Mouse (Mus musculus) midbrain, postnatal 0 days (tissue): ENCODE data around the gene Smad3. TPM values are rescaled to one million over a fixed set of nuclear protein-coding genes. Genes with fewer than 3 reads are reported as not detected.

Source experiments
- ATAC-seq: fragments of 200-750 bp; cut with Nextera tagmentation; 2 replicates; pipeline ENCODE4 v1.8.0; 2017; ENCODE audit warnings: moderate number of reproducible peaks, mild to moderate bottlenecking, moderate TSS enrichment, moderate library complexity; ENCODE audit not compliant: low FRiP score
- DNase-seq: peaks from one replicate; pipeline ENCODE4 v3.0.0-alpha.2; 2015; ENCODE audit warnings: low spot score
- H3K27ac ChIP-seq: fragments of 300-500 bp; sonication (generic); 2 replicates; pipeline ENCODE4 v1.5.1; 2014; ENCODE audit warnings: low read depth, mild to moderate bottlenecking, low read length, mixed read lengths
- H3K27me3 ChIP-seq: fragments of 300-500 bp; sonication (generic); 2 replicates; pipeline ENCODE4 v1.6.1; 2014; ENCODE audit warnings: low read length, control low read depth, mixed read lengths; ENCODE audit not compliant: insufficient read depth
- H3K36me3 ChIP-seq: fragments of 300-500 bp; sonication (generic); 2 replicates; pipeline ENCODE4 v1.6.1; 2014; ENCODE audit warnings: low read length, control low read depth, mixed read lengths; ENCODE audit not compliant: insufficient read depth
- H3K4me1 ChIP-seq: fragments of 300-500 bp; sonication (generic); 2 replicates; pipeline ENCODE4 v1.6.1; 2014; ENCODE audit warnings: mild to moderate bottlenecking, control low read depth, antibody characterized with exemption, low read length, mixed read lengths; ENCODE audit not compliant: insufficient read depth
- H3K4me2 ChIP-seq: fragments of 300-500 bp; sonication (generic); 2 replicates; pipeline ENCODE4 v1.6.1; 2014; ENCODE audit warnings: low read depth, mild to moderate bottlenecking, low read length, mixed read lengths; ENCODE audit not compliant: poor library complexity, severe bottlenecking
- H3K4me3 ChIP-seq: fragments of 300-500 bp; sonication (generic); 2 replicates; pipeline ENCODE4 v1.5.1; 2014; ENCODE audit warnings: low read depth, mild to moderate bottlenecking, low read length, moderate library complexity
- H3K9ac ChIP-seq: fragments of 300-500 bp; sonication (generic); replicated peaks from 2 replicates; pipeline ENCODE4 v1.6.1; 2014; ENCODE audit warnings: mild to moderate bottlenecking, low read length, moderate library complexity, mixed read lengths; ENCODE audit not compliant: poor library complexity, severe bottlenecking
- H3K9me3 ChIP-seq: fragments of 300-500 bp; sonication (generic); 2 replicates; pipeline ENCODE4 v1.6.1; 2016; ENCODE audit warnings: low read length, control low read depth
- CTCF ChIP-seq: IDR thresholded peaks from 2 replicates; pipeline ENCODE4 v1.5.1; 2016; ENCODE audit warnings: antibody characterized with exemption, mild to moderate bottlenecking
- WGBS: fragments of 180-500 bp; shearing (Covaris S2); extraction: QIAGEN DNeasy Blood & Tissue Kit; methylation state at CpG from one replicate; pipeline ENCODE4 v1.1.7; 2014; 5-methylcytosine and 5-hydroxymethylcytosine counted together
- polyA plus RNA-seq: library from polyadenylated mRNA; unstranded; fragments of >200 nt; fragmentation: Nextera tagmentation; extraction: Ambion mirVana; gene quantifications from 2 replicates; pipeline ENCODE4 v1.2.1, GENCODE M21; 2015
- total RNA-seq: library from RNA; depleted of rRNA; stranded (reverse); fragments of >200 nt; gene quantifications from 2 replicates; pipeline ENCODE4 v1.2.3, GENCODE M21; 2014

Gene Smad3
- total and polyA plus RNA-seq, 2 experiments from 2014 or later = 4.0 to 20.6 TPM

DNA sequence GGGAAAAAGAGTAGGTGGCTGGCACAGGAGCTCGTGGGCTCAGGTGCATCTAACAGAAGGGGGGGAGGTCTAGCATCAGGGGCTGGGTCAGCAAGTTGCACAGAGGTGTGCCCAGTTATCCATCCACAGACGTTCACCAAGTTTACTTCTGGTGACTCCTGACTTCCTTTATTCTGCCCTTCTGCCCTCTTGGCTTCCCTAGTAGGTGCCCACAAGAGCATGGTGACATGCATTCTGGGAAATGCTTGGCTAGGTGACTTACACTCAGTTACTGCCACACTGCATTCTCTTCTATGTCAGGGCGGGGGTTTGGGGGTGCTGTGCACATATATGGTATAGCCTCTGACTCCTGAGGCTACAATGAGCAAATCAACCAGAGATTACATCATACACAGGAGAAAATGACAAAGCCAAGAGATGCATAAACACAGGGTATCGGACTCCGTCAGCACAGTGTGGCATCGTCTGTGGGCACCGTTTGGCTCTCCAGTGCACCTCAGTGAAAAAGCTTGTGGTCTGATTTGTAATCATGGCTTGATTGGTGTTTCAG lies 54.5 kb downstream of the Smad3 start:
- DNase-seq (no peak), ATAC-seq (no peak)
- H3K27ac ChIP-seq = no peak overlapping the region
- no peak overlapping the region for H3K9ac ChIP-seq
- WGBS = 92% methylated on average over 7 of the region's 7 CpGs
- no peaks in the 10 kb centered on the region for H3K9me3 ChIP-seq
- no peak for TF ChIP-seq CTCF
- no peak overlapping the region for H3K4me2 ChIP-seq
- H3K4me1 ChIP-seq = peaks cover 6% of the 10 kb centered on the region; the same call in 1 of the 2 replicates
- no peaks in the 10 kb centered on the region for H3K36me3 ChIP-seq
- no peak overlapping the region for H3K4me3 ChIP-seq
- H3K27me3 ChIP-seq = no peaks in the 10 kb centered on the region

DNA sequence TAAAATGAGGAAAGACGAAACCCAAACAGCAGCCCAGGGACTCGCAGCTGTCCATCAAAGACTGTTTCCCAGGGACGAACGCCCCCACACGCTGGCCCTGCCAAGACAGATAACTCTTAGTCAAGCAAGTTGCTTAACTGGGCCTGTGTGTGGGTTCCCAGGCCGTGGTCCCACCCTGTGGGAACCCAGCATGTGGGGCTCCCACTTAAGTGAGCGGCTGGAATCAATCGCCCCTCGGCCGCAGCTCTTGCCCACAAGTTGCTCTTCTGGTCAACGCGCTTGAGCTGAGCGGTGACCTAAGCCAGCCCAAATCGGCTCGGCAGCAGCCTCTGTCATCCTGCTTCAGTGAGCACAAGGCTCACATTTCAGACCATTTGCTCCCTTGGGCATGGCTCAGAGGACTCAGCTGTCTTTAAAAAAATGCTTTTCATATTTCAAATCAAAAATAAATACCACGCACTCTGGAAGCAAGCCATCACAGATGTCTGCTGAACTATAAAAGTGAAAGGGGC lies 55.2 kb downstream of the Smad3 start:
- H3K4me1 ChIP-seq = peaks cover 6% of the 10 kb centered on the region; the same call in 1 of the 2 replicates
- no peaks in the 10 kb centered on the region for H3K9me3 ChIP-seq
- H3K4me3 ChIP-seq = no peak overlapping the region
- WGBS = 60% methylated on average over 16 of the region's 16 CpGs
- no peaks in the 10 kb centered on the region for H3K27me3 ChIP-seq
- TF ChIP-seq CTCF = no peak
- no peak for DNase-seq
- H3K27ac ChIP-seq = no peak overlapping the region
- H3K9ac ChIP-seq = no peak overlapping the region
- ATAC-seq = no peak
- H3K36me3 ChIP-seq = no peaks in the 10 kb centered on the region
- H3K4me2 ChIP-seq = no peak overlapping the region

DNA sequence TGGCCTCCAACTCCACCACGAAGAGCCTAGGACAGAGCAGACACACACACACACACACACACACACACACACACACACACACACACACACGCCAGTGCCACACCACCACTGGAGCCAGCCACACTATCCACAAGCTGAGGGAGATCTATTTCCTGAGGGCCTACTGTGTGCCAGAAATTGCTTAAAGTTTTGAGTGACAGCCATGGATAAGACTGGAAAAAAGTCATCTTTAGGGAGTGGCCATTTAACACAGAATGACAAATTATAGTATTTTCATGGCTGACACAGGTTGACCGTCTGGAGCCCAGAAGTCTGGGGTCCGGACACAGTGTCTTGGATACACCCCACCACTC lies 55.9 kb downstream of the Smad3 start:
- Histone ChIP-seq H3K27ac (no peak overlapping the region), H3K9ac (no peak overlapping the region), H3K4me2 (no peak overlapping the region), H3K4me3 (no peak overlapping the region), H3K36me3 (no peaks in the 10 kb centered on the region), H3K9me3 (no peaks in the 10 kb centered on the region), H3K27me3 (no peaks in the 10 kb centered on the region), H3K4me1 (peaks cover 6% of the 10 kb centered on the region; the same call in 1 of the 2 replicates)
- TF ChIP-seq CTCF = no peak
- DNase-seq (no peak), ATAC-seq (no peak)
- 90% methylated on average over 4 of the region's 4 CpGs for WGBS

DNA sequence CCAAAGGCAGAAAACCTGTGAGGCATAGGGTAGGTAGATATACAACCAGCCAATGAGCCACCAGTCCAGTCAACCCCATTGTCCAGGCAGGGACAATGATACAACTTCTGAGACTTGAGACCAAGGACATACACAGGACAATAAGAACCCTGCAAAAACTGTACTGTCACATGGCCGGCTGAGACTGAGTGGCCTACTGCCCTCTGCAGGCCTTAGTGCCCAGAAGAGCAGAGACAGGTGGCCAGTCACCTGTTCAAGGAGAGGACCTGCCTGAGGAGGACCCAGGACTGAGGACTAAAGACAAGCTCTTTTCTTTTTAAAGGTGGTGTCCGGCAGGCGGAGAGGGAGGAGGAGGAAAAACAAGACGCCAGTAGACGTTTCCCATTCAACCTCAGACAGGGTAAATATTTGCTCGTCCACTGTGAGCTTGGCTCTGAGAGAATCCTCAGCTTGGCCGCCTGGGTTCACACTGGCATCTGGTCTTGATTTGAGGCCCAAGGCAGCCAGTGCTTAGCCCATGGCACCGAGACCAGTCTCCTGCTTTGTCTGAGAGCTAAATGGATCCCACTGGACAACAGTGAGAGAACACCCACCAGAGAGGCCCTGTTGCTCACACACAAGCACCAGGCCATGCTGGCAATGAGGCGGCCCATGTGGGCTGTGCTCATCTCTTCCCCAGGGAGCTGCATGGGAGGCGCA lies 56.4 kb downstream of the Smad3 start:
- TF ChIP-seq CTCF = peak; percentile 22; the same call in 1 of the 2 replicates
- 80% methylated on average over 10 of the region's 10 CpGs for WGBS
- H3K27ac ChIP-seq = no peak overlapping the region
- H3K36me3 ChIP-seq = no peaks in the 10 kb centered on the region
- no peak overlapping the region for H3K9ac ChIP-seq
- H3K4me3 ChIP-seq = no peak overlapping the region
- H3K27me3 ChIP-seq = no peaks in the 10 kb centered on the region
- no peaks in the 10 kb centered on the region for H3K9me3 ChIP-seq
- ATAC-seq (no peak), DNase-seq (no peak)
- peaks cover 4% of the 10 kb centered on the region; the same call in 1 of the 2 replicates for H3K4me1 ChIP-seq
- no peak overlapping the region for H3K4me2 ChIP-seq

DNA sequence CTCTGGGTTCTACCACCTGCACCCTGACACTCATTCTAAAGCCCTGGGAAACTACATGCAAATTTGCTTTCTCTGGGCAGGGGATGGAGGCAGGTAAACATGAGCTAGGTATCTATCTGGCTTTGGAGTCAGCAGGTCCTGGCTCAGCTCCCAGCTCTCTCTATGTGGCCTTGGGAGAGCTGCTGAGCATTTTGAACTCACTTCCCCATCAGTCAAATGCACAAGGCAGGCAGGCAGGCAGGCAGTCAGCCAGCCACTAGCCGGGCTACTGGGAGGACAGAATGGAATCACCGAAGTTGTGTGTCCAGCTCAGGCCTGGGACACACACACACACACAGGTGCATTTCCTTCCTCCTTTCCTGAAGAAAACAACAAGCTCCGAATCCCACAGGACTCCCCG lies 58.6 kb downstream of the Smad3 start:
- DNase-seq = no peak
- 71% methylated on average over 4 of the region's 4 CpGs for WGBS
- Histone ChIP-seq H3K4me1 (no peaks in the 10 kb centered on the region; the same call in 1 of the 2 replicates), H3K9ac (no peak overlapping the region), H3K4me3 (no peak overlapping the region), H3K27ac (no peak overlapping the region), H3K9me3 (no peaks in the 10 kb centered on the region), H3K4me2 (no peak overlapping the region), H3K27me3 (no peaks in the 10 kb centered on the region), H3K36me3 (no peaks in the 10 kb centered on the region)
- no peak for ATAC-seq
- no peak for TF ChIP-seq CTCF

DNA sequence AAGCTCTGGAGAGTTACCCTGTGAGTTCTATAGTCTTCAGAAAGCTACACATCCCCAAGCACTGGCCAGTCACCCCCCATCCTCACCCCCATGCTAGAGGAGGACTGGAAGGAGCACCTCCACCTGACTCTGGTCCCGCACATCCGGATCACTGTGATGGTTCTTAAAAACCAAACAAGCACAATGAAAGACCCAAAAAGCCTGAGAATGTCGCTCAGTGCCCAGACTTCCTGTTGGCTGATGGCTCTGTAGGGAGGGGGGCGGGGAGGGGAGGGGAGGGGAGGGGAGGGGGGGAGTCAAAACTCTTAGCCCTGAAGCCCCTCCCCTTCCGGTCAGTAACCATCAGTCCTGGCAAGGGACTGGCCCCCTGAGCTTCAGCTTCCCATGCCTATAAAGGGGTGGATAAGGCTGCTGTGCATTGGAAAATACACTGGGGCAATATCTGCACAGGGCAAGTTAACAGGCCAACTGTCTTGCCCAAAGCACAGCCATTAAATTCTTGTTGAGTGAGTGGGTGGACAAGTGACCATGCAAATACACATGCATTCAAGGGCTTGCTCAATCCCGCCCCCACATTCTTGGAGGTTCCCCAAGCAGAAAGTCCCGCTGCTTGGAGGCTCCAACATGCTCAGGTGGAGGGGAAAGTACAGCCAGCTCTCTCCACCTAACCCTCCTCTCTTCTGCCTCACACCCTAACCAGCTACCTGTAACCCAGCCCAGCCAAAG lies 59.3 kb downstream of the Smad3 start:
- H3K36me3 ChIP-seq = no peaks in the 10 kb centered on the region
- ATAC-seq (no peak), DNase-seq (no peak)
- no peaks in the 10 kb centered on the region for H3K9me3 ChIP-seq
- H3K4me2 ChIP-seq = no peak overlapping the region
- H3K4me1 ChIP-seq = no peaks in the 10 kb centered on the region; the same call in 1 of the 2 replicates
- WGBS = 53% methylated on average over 6 of the region's 7 CpGs
- H3K27me3 ChIP-seq = no peaks in the 10 kb centered on the region
- TF ChIP-seq CTCF = no peak
- no peak overlapping the region for H3K4me3 ChIP-seq
- H3K27ac ChIP-seq = no peak overlapping the region
- no peak overlapping the region for H3K9ac ChIP-seq
